Mouse (Mus musculus): ENCODE data around the gene Osbpl3. TPM values are rescaled to one million over a fixed set of nuclear protein-coding genes. Genes with fewer than 3 reads are reported as not detected.
"Not testable (repeated sequence)": the region's sequence is repeated elsewhere in the genome, so short reads cannot be mapped to it uniquely, and the experiment has no call there.

Osbpl3 gene
- total RNA-seq, 2 experiments from 2014 or later: 3.3 to 3.6 TPM

DNA sequence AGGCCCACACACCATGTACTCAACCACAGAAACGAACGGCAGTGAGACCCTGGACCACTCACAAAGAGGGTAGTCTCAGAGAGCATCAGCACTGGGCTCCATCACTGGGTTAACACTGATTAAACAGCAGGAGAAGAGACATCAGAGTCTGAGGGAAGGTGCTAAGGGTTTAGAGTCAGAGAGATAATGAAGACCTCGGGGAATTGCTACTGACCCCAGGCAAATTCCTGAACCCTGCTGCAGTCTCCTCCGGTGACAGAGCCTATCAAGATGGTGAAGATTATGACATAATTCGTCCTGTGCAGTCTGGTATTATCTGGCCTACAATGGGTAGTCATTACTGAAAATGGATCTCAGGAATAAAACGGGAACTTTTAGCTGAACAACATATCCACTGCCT lies 2.4 kb downstream of the Osbpl3 start:
- no peak for DNase-seq

DNA sequence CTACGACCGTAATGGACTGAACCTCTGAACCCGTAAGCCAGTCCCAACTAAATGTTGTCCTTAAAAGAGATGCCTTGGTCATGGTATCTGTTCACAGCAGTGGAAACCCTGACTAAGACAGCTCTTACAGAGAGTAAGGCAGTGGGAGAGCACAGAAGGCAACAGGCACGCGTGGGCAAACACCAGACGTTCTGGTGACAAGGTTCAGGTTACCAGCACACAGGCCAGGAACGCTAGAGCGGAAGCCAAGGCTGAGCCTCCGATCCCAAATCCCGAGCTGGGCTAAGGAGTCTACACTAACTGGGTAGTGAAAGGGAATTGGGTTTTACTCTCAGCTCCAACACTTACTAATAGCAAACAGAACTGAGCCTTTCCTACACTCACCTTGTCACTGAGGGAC lies 3.8 kb downstream of the Osbpl3 start:
- no peak for DNase-seq

DNA sequence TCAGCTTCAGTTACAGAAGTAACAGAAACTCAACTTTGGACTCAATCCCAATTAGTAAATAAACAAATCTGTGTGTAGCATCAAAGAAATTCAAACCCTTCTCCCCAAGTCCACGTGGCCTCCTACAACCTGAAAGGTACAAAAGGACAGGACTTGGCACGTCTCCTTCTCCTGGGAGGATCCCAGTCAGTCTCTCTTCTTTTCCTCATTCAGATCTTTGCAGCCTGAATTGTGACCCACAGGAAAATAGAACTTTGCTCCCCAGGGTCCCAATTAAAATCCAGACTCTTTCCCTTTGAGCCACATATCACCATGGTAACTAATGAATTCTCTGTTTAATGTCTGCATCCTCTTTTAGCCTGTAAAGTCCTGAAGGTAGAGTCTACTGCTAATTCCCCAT lies 10.4 kb downstream of the Osbpl3 start:
- DNase-seq: no peak

DNA sequence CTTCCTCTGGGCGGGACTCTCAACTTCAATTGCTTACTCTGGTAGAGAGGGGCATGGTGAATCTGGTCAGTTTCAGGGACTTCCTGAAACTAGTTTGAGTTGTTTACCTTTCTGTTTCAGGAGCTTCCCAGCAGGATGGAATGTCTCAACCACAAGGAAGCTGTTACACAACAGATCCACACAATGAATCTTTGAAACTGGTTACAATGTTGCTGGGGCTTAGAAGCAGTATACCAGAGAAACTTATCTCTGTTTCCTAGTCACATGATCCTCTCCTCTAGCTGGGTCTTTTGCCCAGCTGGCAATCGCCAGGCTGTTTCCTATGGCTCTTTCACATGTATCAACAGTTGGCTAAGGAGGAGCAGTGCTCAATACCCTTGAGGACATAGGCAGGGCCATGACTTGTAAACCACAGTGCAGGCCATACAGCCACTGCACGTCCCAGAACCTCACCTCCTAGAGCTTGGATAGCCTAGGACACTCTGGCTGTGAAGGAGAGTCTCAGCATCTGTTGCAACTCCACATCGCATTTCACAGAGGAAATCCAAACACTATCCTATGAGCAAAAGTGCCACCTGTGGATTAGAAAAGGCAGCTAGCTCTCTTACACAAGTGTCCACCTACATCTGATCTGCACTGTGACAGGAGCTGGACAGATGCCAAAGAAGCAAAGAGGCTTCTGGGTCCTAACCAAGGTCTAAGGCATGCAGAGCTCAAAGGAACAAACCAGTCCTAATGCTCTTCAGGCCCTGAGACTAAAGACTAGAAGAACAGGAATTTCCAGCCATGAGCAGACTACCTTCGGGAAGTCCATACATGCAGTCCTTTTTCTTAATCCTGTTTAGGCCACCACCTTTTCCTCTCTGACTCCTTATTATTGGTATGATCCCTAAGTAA lies 14.8 kb downstream of the Osbpl3 start:
- DNase-seq: no peak

DNA sequence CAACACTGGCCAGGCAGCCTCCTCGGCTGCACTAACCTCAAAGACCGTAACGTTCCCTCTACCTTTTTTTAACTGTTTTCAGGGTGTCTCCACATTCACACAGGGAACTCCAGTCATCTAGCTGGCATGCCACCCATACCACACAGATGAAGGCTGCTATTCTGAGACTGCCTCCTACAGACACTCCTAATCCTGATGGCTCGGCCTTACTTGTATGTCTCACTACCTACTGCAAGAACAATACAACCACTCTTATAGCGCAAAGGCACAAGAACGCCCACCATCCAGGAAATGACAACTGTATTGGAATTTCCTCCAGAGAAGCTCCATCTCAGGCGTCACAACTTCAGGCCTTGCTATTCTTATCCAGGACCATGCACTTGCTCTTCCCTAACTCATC lies 15.8 kb downstream of the Osbpl3 start:
- DNase-seq: no peak

DNA sequence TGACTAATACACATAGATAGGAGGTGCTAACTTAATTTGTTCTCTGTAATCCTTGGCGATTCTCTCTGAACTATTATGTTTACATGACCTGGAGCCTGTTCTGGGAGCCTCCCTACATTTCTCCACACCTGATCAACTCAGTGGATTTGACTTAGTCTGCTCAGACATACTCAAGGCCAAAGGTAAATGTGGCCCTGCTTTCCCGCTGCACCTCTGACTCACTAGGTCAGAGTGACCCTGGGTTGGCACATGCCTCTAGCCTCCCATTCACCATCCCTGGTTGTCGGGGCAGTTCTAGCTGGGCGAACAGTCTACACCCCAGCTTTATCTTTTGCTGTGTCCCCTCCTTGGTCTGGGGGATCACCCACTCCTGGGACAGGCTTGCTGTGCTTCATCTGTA lies 17.1 kb downstream of the Osbpl3 start:
- not testable (repeated sequence) for DNase-seq

DNA sequence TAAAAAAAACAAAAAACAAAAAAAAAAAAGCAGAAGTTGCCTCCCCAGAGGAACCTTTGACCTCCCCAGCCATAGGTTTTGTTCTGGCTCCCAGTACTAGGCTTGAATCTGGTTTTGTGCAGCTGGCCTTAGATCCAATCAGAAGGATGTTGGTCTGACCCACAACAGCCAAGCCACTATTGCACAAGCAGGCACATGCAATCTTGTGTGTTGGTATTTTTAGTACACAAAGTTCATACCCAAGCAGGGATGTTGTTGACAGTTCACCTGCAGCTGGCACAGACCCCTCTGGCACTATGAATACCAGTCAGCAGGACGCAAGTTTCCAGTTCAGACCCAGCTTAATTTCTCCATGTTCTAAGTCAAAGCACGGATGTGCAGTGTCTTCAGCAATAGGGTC lies 18.2 kb downstream of the Osbpl3 start:
- no peak for DNase-seq

DNA sequence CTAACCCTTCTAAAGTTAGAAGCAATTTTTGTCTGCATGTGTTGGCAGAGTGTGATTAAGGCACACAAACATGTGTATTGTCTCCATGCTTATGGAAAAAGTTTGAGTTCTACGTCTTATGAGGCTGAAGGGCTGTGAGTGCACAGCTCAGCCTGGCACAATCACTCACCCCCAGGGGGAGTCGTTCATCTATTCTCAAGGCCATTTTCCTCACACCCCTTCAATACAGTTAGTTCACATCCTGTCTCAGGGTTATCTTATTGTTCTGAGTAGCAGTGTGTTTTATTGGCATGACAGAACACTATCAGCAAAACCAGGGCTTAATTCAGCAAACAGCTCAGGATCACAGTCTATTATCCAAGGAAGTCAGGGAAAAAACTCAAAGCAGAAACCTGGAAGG lies 19.3 kb downstream of the Osbpl3 start:
- DNase-seq: no peak

DNA sequence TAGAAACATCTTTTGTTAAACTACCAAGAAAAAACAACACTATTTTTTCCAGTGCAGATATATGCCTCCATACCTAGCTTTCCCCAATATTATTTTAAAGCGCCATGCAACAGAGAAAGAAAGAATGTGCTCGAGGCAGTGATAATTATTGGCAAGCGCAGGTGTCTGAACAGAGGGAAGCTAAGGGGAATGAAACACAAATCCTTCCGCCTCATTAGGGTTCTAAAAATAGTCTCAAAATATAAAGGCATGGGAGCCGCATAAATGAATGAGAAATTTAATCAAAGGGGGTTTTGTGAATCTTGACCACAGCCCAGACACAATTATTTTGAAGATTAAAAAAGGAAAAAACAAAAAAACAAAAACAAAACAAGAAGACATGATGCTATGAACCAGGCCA lies 23.5 kb downstream of the Osbpl3 start:
- no peak for DNase-seq

DNA sequence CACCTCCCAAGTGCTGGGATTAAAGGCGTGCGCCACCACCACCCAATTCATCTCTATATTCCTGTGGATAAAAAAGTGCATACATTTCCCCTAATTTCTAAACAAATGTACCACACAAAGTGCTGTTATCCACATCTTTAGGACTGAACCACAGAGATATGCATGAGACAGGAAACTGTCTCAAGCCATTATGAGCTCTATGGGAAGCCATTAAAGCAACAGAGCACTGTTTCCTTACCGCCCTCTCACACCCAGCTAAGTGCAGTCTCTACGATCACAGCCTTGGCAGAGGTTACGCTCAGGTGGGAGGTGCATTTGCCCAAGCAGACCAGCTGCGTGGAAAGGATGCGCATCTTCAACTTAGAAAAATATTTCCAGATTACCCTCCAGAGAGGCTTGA lies 26.7 kb downstream of the Osbpl3 start:
- no peak for DNase-seq

DNA sequence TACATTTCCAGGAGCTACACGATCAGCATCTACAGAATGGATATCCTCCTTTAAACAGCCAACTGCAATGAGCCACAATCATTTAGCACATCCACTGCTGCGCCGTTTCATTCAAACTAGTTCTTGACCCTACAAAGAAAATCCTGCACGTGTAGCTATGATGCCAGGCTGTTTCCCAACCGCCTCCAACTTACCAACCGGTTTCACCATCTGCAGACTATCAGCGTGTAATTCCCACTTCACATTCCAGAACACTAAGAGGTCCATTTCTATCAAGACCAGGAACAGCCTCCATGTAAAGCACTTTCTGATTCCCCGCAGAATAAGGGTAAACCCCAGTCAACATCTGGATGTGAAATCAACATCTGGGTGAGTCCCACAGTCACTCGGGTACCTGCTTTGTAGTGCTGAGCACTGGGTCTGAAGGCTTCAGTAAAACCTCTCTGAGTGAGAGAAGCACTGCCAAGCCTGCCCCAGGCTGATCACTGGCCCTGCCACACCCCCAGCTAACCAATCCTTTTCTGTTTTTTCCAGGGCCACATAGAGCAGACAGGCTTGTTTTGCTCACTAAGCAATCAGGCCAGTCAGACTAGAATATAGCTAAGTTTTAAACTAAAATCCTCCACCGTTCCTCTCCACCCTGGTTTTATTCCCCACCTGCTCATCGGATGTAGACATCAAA lies 28.8 kb downstream of the Osbpl3 start:
- DNase-seq: no peak

DNA sequence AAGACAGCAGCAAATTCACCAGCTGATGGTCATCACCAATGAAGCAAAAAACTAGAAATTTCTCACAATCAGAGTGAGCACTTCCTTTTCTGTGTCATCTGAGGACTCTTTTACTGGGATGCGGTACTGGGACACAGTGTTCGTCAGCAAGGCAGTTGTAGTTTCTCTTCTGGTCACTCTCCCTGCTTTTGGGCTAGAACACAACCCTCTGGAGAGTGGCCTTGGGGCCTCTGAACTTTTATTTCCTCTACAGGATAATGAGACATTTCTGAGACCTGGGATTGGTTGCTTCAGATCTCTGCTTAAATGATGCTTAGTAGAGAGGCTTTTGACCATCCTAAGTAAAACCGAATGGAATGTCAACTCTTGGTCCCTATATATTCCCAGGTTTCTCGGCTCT lies 29.4 kb downstream of the Osbpl3 start:
- DNase-seq: no peak

DNA sequence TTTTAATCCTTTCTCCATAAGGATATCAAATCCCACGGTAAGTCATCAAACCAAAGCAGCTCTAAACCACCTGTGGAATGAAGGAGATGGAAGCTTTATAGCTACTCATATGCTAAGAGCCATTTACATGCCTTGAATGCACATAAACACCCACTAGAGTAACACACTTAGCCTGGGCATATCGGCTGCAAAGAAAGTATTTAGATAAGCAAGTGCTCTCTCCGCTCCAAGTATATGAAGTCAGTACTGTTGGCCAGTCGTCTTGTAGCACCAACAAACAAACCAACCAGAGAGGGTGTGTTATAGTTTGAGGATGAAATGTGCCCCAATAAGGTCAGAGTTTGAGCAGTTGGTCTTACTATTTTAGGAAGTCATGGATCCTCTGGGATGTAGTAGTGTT lies 31.7 kb downstream of the Osbpl3 start:
- DNase-seq: no peak

DNA sequence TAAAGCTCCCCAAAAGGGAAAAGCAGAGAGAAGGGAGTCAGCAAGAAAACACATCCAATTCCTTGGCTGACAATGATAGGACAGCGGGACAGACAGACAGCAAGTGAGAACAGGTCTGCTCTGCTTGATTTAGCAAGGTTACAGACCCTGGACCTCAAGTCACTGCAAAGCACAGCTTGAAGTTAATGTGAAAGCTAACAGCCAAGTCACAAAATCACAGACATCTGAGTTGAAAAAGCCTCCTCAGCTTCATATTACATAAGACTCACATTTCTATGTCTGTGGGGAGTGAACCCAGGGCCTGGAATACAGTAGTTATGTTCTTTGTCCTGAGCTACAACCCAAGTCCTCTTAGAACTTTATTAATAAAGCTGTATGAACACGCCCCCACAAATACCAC lies 35.6 kb downstream of the Osbpl3 start:
- DNase-seq: no peak

DNA sequence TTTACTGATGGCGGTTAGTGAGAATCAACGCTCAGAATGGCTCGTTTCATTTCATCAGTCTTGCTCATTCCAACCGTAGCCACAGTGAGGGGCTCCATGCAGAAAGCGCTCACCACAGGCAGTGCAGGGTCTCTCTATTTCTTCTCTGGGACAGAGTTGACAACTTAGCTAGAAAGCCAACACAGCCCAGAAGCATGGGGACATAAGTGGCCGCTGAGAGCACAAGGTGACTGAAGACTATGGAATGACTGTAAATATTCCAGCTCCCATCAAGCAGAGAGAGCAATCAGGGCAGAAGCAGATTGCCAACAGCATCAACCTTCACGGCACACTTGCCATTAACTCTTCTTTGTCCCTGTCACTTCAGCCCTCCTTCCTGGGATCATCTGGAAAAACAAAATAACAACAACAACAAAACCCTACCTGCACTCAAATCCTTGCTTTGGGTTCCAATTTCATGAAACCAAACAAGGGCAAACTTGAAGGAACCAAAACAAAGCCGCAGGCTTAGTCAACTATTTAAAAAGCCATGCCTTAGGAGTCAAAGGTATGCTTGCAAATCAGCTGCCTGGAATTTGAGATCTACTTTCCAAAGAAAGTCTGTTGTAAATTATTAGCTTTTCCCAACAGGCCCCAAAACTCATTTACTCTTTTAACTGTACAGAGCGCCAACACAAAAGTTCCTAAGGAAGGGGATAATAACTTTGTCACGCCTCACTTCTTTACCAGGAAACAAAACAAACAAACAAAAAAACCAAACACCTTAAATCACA lies 36.3 kb downstream of the Osbpl3 start:
- DNase-seq: no peak

DNA sequence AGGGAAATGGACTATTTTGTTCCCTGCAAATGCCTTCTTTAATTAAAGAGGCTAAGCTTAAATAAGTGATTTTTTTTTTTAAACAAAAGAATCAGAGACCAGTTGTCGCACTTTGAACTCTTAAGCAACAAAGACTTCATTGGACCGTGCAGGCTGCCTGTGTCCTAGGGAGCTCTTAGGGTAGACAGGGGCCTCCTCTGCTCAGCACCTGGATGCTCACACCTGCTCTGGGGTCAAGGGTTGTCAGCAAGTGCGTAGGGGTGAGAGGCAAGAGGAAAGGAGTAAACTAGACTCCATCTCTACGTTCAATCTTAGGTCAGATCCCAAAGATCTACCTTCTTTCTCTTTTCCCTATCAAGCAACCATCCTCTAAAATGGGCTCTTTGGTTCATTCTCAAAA lies 37.0 kb downstream of the Osbpl3 start:
- no peak for DNase-seq

DNA sequence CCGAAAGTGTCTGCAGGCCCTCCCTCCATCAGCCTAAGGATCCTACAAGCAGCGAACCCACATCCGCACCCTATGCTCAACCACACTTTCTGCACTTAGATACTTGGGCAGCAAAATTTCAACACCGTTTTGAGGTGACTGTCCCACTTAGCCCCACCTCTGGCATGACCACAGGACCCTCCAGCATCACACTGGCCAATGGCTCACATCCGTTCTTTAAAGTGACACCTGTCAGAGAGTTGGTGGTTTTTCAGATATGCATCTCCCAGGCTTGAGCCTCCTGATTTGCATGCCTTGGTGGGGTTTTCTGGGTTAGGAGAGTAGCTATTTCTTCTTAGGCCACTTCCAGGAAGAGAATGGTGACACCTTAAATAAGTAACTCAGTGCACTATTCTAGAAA lies 39.1 kb downstream of the Osbpl3 start:
- no peak for DNase-seq

DNA sequence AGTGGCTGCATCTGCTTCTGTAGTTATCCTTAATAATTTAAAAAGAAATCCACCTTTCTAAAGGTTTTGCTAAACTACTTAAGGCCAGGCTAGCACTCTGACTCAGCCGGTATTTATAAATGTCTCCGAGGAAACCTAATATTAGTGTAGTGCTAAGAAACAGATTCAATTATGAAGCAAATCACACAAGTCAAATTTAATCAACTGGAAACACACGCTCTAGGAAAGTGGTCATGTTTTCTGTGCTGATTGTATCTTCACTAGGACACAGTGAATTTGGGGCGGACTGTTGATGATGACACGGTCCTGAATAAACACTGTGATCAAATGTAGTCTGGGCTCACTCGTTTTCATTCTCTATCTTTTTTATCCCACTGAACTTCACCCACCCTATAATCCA lies 40.6 kb downstream of the Osbpl3 start:
- DNase-seq: no peak

DNA sequence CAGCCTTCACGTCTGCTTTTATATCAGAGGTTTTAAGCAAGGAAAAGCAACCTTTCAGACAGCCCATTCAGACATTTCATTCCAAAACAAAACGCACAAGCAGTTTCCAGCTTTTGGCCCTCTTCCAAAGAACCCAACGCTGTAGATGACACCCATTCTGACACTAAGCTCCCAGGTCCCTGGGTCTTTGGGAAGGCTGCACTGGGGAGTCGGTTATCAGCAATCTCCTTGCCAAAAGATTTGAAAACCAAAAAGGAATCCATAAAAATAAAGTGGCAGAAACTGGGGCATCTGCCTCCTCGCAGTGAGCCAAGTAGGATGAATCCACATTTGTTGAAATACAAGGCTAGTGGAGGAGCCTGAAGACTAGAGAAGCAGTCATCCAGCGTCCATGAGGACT lies 41.5 kb downstream of the Osbpl3 start:
- DNase-seq: no peak

DNA sequence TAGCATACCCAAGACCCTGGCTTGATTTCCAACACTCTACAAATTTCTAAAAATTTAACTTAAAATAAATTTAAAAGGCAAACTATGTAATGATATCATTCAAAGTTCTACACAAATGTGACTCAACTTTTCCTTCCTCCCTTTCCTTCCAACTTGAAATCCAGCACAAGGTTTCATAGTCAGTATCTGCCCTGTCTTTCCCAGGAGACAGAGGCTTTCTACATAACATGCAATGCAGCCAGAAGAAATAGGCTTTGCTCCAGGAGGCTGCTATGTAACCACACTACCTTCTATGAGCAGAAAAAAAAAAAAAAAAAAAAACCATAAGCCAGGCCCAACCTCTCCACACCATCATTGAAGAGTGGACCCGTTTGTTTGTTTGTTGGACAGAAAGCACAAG lies 42.6 kb downstream of the Osbpl3 start:
- DNase-seq: no peak

DNA sequence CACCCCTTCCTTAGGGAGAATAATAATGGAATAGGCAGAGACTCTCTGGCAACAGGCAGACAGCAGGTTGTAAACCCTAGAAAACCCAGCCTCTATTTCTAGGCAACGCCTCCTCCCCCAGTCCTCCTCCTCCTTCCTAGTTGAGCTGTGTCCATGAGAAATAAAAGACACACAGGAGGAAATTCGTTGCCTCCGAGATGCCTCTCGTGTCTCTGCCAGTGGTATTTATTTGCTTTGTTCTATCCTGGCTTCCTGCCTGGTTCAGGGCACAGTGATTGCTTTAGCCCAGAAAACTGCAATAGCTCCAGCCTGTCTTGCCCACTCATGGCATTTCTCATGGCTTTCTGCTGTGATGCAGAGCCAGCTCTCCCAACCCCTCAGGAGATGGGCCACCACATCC lies 43.8 kb downstream of the Osbpl3 start:
- no peak for DNase-seq

DNA sequence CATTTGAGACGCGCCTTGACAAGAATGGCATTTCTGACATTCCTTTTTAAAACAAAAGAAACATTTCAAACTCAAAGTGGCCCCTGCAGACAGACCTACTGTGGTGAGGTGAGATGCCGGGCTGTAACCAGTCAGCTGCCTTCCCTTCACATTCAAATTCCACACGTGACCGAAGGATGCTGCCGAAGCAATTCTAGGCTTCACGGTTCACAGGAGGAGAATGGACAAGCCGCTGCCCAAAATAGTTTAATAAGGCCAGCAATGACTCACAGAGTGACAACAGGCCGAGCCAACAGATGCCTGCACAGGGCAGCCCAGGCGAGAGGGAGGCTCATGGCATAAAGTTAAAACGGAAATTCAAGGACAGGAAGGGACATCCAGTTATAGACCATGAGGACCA lies 51.3 kb downstream of the Osbpl3 start:
- DNase-seq: peak; percentile 38

DNA sequence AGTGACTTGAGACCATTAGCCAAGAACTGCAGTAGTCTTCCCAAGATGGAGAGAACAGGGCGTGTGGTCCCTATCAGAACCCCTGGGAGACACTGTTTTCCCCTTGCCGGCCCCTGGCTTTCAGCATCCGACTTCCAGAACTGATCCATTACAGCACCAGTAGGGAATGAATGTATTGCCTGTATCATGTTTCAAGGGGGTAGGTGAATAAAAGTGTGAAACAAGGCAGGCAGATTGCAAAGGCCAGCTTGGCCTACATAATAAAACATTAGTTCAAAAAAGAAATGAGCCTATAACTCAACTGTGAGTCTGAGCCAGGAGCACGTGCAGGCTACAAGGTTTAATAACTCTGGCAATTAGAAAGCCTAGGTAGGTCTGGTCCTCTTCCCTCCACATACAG lies 52.5 kb downstream of the Osbpl3 start:
- DNase-seq: no peak

Data from gastrocnemius, postnatal 25 days (tissue).